Mouse (Mus musculus): ENCODE measurements at regions not wholly inside any gene's neighbourhood (a gene's known extent, or its start where the extent isn't known, plus 50 kb on each side); places are given as distances from the start of the nearest gene placed in this dataset.

DNA sequence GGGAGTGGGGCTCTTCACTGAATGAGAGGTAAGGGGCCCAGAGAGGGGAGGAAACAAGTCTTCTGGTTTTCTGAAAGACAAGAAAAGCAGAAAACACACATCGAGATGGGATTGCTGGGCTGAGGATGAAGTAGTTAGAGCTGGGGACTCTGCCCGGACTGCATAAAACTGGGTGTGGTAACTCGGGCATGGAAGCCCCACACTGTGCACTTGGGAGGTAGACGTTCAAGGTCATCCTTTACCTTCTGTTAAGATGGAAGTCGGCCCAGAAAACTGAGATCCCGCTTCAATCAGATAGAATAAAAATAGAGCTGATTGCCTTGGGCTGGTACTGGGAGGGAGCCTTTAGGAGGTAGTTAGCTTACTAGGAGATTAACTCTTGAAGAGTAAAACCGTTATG lies 107.2 kb downstream of the Rassf10 start:
- ATAC-seq = no peak

DNA sequence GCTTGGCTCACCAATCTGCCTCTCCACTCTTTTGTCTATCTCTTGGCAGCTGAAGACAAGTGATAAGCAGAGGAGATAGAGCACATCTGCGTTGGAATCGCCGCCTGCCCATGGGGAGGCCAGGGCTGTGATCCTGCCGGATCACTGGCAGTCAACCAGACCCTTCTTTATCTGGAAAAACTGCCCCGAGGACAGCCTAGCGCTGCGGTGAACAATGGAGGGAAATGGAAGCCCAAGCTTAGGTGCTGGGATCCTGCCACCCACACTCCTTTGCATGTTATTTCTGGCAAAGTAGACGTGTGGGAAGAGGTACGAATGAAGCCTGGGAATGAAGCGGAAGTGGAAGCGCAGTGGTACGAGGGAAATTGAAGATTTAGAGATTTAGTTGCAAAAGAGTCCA lies 112.8 kb downstream of the Rassf10 start:
- ATAC-seq = no peak

DNA sequence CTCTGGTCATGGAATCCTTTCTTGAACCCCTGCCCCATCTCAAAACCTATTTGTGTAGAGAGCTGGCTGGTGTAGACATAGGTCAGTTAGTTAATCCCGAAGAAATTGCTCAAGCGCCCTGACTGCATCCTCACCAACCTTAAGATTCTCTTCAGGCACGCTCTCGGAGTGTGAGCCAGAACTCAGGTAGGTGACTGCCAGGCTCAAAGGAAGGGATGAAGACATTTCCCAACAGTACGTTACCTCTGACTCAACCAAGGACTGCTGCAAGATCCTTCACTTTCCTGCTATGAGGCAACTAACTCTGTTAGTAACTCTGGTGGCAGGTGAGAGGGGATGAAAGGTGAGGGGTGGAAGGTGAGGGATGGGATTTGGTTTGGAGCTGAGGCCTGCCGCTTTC lies 114.5 kb downstream of the Rassf10 start:
- ATAC-seq = no peak

DNA sequence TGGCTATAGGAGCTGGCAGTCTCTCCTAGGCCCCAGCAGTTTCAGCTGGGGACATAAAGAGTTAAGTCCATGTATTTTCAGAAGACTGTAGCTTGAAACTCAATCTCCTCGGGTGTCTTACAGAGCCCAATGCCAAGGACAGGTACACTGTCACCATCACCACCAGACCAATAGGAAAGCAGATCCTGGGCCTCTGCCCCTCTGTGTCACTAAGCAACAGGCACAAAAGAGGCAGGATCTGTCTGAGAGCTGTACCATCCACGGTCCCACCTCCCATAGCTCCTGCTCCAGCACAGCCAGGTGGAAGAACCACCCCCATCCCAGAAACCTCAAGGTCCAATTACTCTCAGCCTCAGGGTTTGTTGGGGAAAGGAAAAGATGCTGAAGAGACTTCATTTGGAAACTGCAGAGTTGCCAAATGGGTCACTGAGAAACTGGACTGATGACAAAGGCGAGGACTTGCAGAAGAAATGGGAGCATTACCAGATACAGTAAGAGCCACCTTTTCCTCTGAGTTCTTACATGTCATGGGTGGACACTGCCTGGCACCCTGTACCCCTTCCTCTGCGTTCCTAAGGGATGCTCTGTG lies 115.7 kb downstream of the Rassf10 start:
- no peak for ATAC-seq

DNA sequence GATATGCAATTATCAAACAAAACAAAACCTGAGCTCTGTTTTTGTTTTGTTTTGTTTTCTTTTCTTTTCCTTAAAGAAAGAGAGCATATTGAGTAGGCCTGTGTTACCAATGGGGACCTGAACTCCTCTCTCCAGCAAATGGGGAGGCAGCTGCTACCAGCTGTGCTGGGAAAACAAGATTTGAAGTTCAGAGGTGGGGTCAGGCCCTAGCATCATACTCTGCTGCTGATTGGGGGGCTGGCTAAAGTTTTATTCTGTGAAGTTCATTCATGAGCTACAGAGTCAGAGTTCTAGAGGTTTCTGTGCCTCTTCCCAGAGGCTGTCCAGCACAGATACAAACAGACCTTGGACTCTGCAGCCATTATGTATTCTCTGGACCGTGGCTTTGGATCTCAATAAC lies 117.7 kb downstream of the Rassf10 start:
- ATAC-seq = no peak

DNA sequence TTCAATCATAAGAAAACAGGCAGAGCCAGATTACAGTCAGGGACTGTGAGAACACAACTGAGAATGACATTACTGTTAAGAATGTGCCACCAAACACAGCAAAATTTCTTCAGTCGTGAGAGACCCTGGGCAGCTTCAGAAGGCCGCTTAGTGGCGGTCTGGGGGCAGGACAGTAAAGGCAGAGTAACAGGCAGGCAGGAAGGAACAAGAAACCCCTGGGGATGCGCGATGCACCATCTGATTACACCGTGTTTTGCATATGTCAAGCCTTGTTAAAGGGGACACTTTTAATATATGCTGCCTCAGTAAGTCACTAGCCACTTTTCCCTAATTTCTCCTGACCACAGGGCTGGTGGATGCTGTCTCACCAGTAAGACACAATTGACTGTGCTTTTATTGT lies 120.0 kb downstream of the Rassf10 start:
- ATAC-seq = no peak

DNA sequence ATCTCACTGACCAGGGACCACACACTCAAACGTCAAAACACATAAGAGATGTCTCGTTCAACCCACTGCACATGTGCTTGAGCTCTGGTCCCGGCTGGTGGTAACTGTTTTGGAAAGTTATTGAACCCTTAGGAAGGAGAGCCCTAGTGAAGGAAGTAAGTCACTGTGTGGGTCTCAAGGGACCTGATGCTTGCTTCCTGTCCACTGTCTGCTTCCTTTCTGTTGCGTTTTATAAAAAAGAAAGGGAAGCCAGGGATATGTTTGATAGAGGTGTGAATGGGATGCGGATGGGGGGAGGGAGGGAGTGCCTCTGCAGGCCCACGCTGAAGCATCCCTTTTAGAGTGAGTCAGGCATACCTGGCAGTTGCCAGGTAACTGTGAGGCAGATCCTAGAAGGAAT lies 121.6 kb downstream of the Rassf10 start:
- no peak for ATAC-seq

DNA sequence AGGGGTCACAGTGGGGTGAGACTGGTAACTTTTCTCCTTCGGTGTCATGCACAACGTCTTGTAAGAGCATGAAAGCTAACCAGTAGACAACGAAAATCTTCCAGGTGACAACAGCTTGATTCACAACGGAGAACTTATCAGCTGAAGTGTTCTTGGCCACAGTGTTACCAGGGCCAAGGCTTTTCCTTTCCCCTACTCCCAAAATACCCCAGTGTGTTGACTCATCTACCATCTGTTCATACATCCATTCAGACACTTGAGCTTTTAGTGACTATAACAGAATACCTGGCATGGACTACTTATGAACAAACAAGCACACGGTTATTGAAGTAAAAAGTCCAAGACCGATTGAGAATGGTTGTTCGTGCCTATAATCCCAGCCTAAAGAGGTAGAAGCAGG lies 122.5 kb downstream of the Rassf10 start:
- ATAC-seq = no peak

DNA sequence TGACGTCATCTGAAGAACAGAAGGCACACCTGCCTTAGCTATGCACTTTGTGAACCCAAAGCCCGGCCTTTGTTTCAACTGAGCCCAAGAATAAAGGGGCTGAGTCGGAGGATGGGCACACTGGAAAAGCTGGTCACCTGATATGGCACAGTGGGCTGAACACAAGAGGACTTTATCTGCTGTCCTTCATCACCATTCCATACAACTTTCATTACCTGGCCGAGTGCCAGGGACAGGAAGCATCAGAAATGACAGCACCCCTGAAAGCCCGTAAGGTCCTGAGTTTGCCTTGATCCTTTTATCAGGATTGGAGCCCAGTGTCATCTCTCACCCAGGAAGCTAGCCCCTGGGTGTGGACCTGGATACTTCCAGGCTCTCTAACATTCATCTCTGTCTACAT lies 126.1 kb upstream of the Arntl start:
- no peak for ATAC-seq

DNA sequence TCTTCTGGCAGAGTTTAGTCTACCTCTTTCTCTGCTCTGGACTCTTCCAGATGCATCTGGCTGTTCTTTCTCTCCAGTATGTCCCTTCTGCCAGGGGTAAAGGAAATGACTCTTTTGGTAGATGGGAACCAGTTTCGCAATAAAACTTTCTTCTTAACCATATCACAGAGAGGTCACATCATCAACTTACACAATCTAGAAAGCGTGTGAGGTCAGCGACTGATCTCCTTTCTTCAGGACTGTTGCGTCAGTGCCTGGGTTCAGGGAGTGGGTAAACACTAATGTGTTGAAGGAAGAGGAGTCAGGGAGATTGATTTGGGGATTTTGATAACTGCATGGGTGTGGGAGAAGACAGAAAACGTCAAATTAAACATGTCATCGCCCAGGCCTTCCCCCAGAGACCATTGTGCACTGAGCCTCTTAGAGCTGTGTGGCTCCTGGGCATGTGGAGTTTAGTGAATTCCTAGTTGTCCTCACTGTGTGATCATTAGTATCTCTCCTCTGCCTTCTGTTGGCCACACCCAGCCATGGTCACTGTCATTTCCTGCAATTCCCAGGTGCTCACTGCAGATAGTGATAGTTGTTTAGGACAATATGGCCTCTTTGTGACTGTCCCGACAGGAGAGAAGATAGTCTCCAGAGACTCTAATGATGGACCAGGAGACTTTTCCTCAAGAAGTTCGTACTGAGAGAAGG lies 122.2 kb upstream of the Arntl start:
- ATAC-seq = no peak

DNA sequence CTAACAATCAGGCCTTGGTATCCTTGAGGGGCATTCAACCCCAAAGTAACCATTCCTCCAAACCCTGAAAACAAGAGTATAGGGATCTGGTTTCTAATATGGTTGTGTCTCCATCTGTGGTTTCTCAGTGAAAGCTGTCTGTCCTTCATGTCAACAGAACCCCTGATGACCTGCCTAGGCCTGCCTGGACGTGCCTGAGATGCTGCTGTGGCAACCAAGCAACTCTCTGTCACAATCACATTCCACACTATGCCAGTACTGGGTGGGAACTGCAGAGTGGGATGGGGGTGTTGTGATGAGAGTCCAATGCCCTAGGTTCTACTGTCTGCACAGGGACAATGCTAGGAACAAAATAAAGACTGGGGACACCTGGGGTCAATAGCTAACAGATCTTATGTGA lies 121.1 kb upstream of the Arntl start:
- ATAC-seq = no peak

DNA sequence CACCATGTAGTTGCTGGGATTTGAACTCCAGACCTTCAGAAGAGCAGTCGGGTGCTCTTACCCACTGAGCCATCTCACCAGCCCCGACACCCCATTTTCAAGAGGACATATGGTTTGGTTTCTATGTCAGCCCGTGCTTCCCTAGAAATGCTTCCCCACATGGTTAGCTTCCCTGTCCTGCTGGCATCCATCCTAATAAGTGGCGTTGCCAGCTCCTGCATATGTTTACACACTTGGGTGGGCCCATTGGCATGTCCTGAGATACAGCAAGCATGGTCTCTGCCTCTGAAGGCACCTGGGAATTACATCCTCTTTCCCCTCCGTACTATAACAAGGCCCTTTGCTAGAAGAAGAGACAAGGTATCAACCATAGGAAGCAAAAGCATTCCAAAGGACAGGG lies 119.6 kb upstream of the Arntl start:
- no peak for ATAC-seq

DNA sequence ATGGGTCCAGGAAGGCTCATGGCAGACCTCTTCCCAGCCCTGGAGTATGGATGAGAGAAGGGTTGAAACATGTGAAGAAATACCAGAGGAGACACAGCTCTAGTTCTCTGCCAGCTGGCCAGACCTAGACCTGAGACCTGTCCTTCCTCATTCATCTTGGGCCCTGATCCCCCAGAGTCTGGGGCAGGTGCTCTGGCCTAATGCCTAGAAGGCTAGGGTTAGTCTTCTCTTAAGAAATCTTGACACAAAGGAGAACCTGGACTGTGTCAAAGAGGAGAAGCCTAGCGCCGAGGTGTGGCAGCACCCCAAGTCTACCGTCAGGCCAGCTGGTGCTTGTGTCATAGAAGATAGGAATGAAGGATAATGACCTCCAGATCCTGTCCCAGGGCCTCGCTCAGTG lies 118.2 kb upstream of the Arntl start:
- ATAC-seq = no peak

DNA sequence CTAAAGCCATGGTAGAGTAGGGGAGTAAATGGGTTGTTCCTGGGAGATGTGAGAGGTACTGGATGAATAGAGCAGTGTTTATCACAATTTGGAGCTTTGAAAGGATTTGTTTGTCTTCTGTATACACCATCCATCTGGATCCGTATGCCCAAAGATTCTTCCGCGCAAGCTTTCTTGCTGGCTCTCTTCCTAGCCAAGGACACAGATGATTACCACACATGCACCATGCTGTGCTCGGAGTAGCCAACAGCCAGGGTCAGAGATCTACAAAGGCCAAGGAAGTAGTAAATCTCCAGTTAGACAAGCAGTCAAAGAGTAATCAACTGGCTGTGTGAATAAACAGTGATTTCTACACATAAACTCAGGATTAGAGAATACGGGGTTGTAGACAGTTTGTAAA lies 113.3 kb upstream of the Arntl start:
- ATAC-seq = no peak

DNA sequence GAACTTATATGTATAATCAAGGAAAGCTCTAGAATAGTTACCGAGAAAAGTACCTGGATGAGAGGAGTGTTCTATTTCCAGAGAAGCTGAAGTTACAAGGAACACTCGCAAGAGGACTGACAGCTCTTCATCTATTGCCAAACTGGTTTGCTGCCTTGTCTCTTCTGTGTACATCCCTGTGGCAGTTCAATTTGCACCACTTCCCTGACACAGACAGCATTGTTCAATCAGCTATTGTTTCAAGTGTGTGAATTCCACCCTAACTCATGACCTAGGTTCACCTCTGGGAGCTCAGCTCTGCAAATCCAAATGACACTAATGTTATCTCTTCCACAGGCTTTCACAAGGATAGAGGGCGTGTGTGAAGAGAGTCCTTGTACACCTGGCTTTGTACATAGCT lies 112.2 kb upstream of the Arntl start:
- no peak for ATAC-seq

DNA sequence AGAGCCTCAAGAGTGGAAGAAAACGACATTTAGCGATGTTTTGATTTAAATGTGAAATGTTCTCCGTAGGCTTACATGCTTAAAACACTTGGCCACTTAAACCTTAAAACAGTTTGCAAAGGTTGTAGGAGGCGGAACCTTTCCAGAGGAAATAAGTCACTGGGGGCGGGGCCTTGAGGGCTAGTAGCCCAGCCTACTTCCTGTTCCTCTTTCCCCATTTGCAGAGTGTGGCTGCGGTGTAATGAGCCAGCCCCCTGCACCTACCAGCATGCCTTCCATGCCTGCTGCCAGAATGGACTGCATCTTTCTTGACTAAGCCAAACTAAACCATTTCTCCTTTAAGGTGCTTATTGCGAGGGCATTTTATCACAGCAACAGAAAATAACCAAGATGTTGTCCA lies 103.0 kb upstream of the Arntl start:
- ATAC-seq = no peak

DNA sequence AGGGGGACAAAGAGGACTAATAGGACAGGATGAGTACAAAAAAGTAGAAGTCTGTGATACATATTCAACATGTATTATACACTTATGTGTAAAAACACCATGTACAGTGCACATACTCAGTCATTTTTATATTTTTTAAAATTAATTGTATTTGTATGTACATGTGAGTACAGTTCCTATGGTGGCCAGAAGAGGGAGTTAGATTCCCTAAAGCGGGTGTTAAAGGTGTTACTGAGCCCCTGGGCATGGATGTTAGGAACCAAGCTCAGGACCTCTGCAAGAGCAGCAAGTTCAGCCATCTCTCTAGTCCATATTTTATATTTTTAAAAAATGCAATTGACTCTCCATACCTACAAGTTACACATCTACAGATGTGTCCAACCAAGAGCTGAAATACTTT lies 101.9 kb upstream of the Arntl start:
- ATAC-seq = no peak

DNA sequence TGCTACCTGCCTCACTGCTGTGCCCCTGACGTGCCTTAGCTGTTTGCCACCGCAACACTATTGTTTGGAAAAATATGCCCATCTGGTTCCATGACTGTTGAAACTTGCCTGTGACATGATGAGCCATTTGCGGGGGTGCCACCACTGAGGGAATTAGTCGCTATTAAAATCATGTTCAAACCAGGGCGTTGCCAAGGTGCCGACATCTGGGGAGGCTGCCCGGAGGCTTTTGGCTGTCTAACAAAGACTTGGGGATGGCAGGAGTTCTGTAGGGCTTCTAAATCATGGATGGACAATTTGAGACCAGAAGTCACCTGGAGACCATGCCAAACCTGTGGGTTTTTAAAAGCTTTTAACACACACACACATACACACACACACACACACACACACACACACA lies 100.5 kb upstream of the Arntl start:
- no peak for ATAC-seq

DNA sequence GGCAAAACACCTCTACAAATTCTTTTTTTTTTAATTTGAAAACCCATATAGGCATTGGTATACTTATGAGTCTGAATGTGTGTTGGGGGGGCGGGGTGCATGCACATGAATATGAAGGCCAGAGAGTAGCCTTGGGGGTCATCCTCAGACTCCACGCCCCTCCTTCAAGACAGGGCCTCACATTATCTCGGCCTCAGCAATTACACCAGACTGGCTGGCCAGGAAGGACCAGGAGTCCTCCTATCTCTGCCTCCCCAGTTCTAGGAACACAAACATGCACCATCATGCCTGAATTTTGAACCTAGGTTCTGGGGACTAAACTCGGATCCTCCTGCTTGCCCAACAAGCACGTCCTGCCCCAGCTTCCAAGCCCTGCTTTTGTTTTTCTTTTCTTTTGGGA lies 99.3 kb upstream of the Arntl start:
- ATAC-seq = no peak

DNA sequence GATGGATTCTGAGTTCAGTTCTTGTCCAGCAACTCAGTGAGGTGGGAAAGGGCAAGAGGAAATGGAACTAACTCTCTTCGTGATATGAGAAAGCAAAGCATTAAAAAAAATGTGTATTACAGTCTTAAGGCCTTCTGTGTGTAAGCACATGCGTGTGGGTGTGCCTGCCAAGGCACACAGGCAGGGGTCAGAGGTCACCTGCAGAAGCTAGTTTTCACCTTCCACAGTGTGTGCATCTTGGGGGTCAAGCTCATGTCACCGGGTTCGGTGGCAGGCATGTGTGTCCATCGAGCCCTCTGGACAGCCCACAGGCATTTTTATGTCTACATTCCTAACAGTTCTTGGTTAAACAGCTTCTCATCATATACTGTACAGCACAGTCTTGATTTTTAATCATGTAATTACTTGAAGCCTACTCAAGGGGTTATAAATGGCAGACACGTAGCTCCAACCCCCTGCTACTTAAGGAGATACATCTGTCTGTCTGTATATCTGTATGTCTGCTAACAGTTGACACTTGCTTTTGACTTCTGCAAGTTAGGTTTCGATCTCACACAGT lies 98.7 kb upstream of the Arntl start:
- no peak for ATAC-seq

DNA sequence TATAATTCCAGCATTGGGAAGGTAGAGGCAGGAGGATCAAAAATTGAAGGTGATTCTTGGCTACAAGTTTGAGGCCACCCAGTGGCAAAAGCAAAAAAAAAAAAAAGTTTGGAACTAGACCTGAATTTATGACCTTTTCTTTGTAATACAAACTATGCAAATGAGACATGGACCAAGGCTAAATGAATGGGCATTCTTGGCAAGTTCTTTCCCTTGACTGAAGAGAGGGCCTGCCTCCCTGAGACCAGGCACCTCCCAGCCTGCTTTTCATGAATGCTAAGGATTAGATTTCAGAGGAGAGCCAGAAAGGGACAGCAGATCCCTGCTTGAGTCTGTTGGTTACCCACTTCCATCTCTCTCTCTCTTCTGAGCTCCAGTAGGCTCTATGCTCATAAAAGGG lies 97.8 kb upstream of the Arntl start:
- no peak for ATAC-seq

DNA sequence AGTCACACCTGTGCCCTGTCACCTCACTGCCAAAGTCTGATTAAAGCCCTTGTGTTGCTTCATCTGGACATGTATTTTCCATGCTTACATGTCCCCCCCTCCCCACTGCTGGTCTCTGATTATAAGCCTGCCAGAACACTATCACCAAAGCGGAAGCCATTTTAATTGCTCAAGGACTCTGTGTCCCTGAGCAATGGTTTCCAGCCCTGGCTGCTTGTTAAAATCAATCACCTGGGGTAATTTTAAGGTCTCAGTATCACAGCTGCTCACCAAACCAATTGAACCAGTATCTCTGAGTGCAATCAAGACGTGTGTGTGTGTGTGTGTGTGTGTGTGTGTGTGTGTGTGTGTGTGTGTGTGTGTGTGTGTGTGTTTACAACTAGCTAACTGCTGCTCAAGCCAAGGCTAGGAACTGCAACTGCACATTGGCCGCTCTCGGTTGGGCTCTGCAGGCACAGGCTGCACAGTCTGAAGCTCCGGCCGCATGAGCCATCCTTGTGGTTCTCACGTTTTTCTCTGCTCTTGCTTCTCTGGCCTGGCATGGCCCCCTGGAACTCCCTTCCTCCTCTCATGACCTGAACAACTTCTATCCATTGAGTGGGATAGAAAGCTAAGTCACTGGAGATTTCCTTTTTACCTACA lies 96.3 kb upstream of the Arntl start:
- ATAC-seq = no peak

DNA sequence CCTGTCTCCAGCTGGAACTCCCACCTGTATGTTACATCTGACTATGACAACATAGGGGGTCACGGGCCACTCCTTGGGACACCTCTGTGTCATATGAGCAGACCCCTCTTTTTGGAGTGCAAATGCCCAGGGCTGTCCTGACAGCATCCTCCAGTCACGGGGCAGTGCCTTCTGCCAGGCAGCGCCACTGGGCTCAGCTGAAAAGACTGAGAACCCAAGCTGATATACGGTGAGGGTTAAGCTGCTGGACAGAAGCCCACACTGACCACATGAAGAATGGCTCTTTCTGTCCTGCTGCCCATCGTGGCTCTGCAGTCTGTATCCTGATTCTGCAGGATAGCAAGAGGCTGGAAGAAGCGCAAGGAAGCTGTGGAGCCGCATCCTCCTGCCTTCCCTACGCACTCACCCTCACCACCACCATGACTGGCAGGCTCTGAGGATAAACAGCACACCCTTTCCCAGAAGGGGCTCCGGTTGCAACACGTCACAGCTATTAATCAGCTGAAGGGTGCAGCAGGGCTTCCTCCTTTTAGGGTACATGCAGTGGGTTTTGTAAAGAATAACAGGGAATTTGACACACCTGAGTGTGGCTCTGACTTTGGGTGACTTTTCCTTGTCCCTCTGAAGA lies 93.9 kb upstream of the Arntl start:
- ATAC-seq = no peak

DNA sequence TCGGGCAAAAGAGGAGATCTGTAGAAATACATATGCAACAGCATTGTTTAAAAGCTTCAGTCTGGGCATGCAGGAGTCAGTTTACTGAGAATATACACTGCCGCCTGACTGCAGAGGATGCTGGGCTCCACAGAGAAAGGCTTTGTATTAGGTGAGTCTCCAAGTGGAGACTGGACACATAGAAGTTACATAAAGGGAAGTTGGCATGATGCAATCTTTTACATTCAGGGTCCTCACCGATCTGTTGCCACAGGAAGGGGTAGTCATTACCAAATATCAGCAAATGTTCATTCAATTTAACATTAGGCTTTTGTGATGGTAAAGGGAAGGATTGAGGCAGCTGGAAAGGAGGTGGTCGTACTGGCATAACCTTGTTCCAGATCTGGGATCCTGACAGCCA lies 89.7 kb upstream of the Arntl start:
- no peak for ATAC-seq

Data from activated CD4-positive, CD25-positive, alpha-beta regulatory T cell, adult 4 months (primary cell).